Mouse (Mus musculus) retina, adult 2 months (tissue): Measurements from ENCODE around the gene Bloc1s5.

Experiments used
- DNase-seq: peaks from one replicate; pipeline ENCODE4 v3.0.0-alpha.2; 2012; ENCODE audit warnings: low read depth, low spot score

Bloc1s5 gene

GRCm38 (mm10) chr13:38573281-38573680 lies 61.6 kb downstream of the Bloc1s5 start:
- DNase-seq, result no peak

GRCm38 (mm10) chr13:38565245-38565644 lies 69.7 kb downstream of the Bloc1s5 start:
- no peak for DNase-seq

GRCm38 (mm10) chr13:38554611-38555010 lies 80.3 kb downstream of the Bloc1s5 start:
- no peak for DNase-seq

- DNase-seq, result no peak
Measured at GRCm38 (mm10) chr13:38554210-38554609, 80.7 kb downstream of the Bloc1s5 start.

- DNase-seq, result no peak
Measured at GRCm38 (mm10) chr13:38548681-38549080, 86.2 kb downstream of the Bloc1s5 start.

GRCm38 (mm10) chr13:38547717-38548116 lies 87.2 kb downstream of the Bloc1s5 start:
- no peak for DNase-seq

GRCm38 (mm10) chr13:38546754-38547153 lies 88.2 kb downstream of the Bloc1s5 start:
- DNase-seq, result no peak

- no peak for DNase-seq
Measured at GRCm38 (mm10) chr13:38545460-38545859, 89.4 kb downstream of the Bloc1s5 start.

- DNase-seq, result no peak
Measured at GRCm38 (mm10) chr13:38544769-38545445, 90.0 kb downstream of the Bloc1s5 start.

GRCm38 (mm10) chr13:38543455-38544125 lies 91.3 kb downstream of the Bloc1s5 start:
- DNase-seq, result no peak
